Mouse (Mus musculus) MEL (cell line): ENCODE measurements at regions not wholly inside any gene's neighbourhood (a gene's known extent, or its start where the extent isn't known, plus 50 kb on each side); places are given as distances from the start of the nearest gene placed in this dataset.

ENCODE experiments used
- DNase-seq: peaks from one replicate; pipeline ENCODE4 v3.0.0; 2011; ENCODE audit warnings: low read depth, low spot score
- H3K27ac ChIP-seq: 2 replicates; pipeline ENCODE4 v1.5.1; 2012; ENCODE audit warnings: low read depth, mild to moderate bottlenecking, control low read depth, low read length, moderate library complexity; ENCODE audit not compliant: control insufficient read depth
- H3K27me3 ChIP-seq, 2 experiments: fragments of 150-350 bp in 1 of 2; sonication (generic) in 1 of 2; 2 replicates each; pipeline ENCODE4 v1.6.1; 2012; ENCODE audit warnings: low read length in 2 of 2, mild to moderate bottlenecking in 2 of 2, improper control_type of control experiment in 1 of 2, moderate library complexity in 1 of 2; ENCODE audit not compliant: insufficient read depth in 2 of 2, control insufficient read depth in 1 of 2
- H3K36me3 ChIP-seq, 2 experiments: 2 replicates each; pipeline ENCODE4 v1.6.1; 2012 to 2014; ENCODE audit warnings: low read length in 2 of 2, improper control_type of control experiment in 1 of 2, inconsistent platforms in 1 of 2, mild to moderate bottlenecking in 1 of 2; ENCODE audit not compliant: insufficient read depth in 2 of 2, control insufficient read depth in 1 of 2
- H3K4me1 ChIP-seq, 2 experiments: fragments of 150-350 bp in 1 of 2; sonication (generic) in 1 of 2; 2 replicates each; pipeline ENCODE4 v1.6.1; 2012; ENCODE audit warnings: low read length in 2 of 2, improper control_type of control experiment in 1 of 2, mild to moderate bottlenecking in 1 of 2; ENCODE audit not compliant: insufficient read depth in 2 of 2, control insufficient read depth in 1 of 2
- H3K4me3 ChIP-seq, 2 experiments: fragments of 150-350 bp in 1 of 2; sonication (generic) in 1 of 2; 2 replicates each; pipeline ENCODE4 v1.5.1; 2012; ENCODE audit warnings: low read depth in 2 of 2, low read length in 2 of 2, mild to moderate bottlenecking in 2 of 2, moderate library complexity in 2 of 2, control low read depth in 1 of 2, improper control_type of control experiment in 1 of 2; ENCODE audit not compliant: control insufficient read depth in 1 of 2, insufficient read depth in 1 of 2
- H3K79me2 ChIP-seq: 2 replicates; pipeline ENCODE4 v1.6.1; 2012; ENCODE audit warnings: mild to moderate bottlenecking, low read length, moderate library complexity; ENCODE audit not compliant: control insufficient read depth, poor library complexity, insufficient read depth
- H3K9ac ChIP-seq: 2 replicates; pipeline ENCODE4 v1.6.1; 2012; ENCODE audit warnings: low read depth, mild to moderate bottlenecking, control low read depth, low read length, moderate library complexity; ENCODE audit not compliant: control insufficient read depth, poor library complexity, severe bottlenecking
- H3K9me3 ChIP-seq: fragments of 150-350 bp; sonication (generic); replicated peaks from 2 replicates; pipeline ENCODE4 v1.6.1; 2012; ENCODE audit warnings: mild to moderate bottlenecking, low read length, improper control_type of control experiment, moderate library complexity; ENCODE audit not compliant: insufficient read depth
- CHD1 ChIP-seq: IDR thresholded peaks from 2 replicates; pipeline ENCODE4 v1.6.1; 2012; ENCODE audit warnings: low read depth, mild to moderate bottlenecking, inconsistent platforms, low read length, improper control_type of control experiment
- CTCF ChIP-seq, 3 experiments: IDR thresholded peaks in 2 of 3; conservative IDR thresholded peaks in 1 of 3; 2 replicates each; pipeline ENCODE4 v1.5.1; 2011 to 2012; ENCODE audit warnings: low read length in 3 of 3, low read depth in 2 of 3, mild to moderate bottlenecking in 2 of 3, improper control_type of control experiment in 1 of 3, inconsistent platforms in 1 of 3, mixed read lengths in 1 of 3, moderate library complexity in 1 of 3; ENCODE audit not compliant: control insufficient read depth in 1 of 3, insufficient read depth in 1 of 3, poor library complexity in 1 of 3, severe bottlenecking in 1 of 3
- ETS1 ChIP-seq: IDR thresholded peaks from 2 replicates; pipeline ENCODE4 v1.6.1; 2012; ENCODE audit warnings: low read depth, mild to moderate bottlenecking, inconsistent platforms, low read length, improper control_type of control experiment, moderate library complexity
- KAT2A ChIP-seq: conservative IDR thresholded peaks from 2 replicates; pipeline ENCODE4 v1.6.1; 2012; ENCODE audit warnings: low read depth, low read length, improper control_type of control experiment, inconsistent platforms
- MAFK ChIP-seq: IDR thresholded peaks from 2 replicates; pipeline ENCODE4 v1.6.1; 2011; ENCODE audit warnings: low read depth, mild to moderate bottlenecking, low read length, improper control_type of control experiment, borderline replicate concordance
- MAZ ChIP-seq: IDR thresholded peaks from 2 replicates; pipeline ENCODE4 v1.6.1; 2012; ENCODE audit warnings: low read depth, mild to moderate bottlenecking, inconsistent platforms, low read length, improper control_type of control experiment
- MYB ChIP-seq: IDR thresholded peaks from 2 replicates; pipeline ENCODE4 v1.6.1; 2011; ENCODE audit warnings: mild to moderate bottlenecking, low read depth, low read length, improper control_type of control experiment
- POLR2AphosphoS2 ChIP-seq: IDR thresholded peaks from 2 replicates; pipeline ENCODE4 v1.6.1; 2011; ENCODE audit warnings: low read length, improper control_type of control experiment
- RAD21 ChIP-seq: IDR thresholded peaks from 2 replicates; pipeline ENCODE4 v1.6.1; 2011; ENCODE audit warnings: mild to moderate bottlenecking, low read depth, low read length, improper control_type of control experiment
- TBP ChIP-seq: IDR thresholded peaks from 2 replicates; pipeline ENCODE4 v1.8.0; 2011; ENCODE audit warnings: low read depth, low read length, improper control_type of control experiment
- TCF12 ChIP-seq: IDR thresholded peaks from 2 replicates; pipeline ENCODE4 v1.6.1; 2014; ENCODE audit warnings: low read depth, mild to moderate bottlenecking, inconsistent platforms, low read length, improper control_type of control experiment, moderate library complexity
- UBTF ChIP-seq: IDR thresholded peaks from 2 replicates; pipeline ENCODE4 v1.6.1; 2012; ENCODE audit warnings: low read depth, mild to moderate bottlenecking, inconsistent platforms, low read length, improper control_type of control experiment, moderate library complexity, borderline replicate concordance; ENCODE audit not compliant: insufficient read depth
- USF2 ChIP-seq, 2 experiments: IDR thresholded peaks; 2 replicates each; pipeline ENCODE4 v1.6.1; 2011 to 2012; ENCODE audit warnings: improper control_type of control experiment in 2 of 2, low read length in 2 of 2, borderline replicate concordance in 1 of 2, inconsistent platforms in 1 of 2, low read depth in 1 of 2, mild to moderate bottlenecking in 1 of 2; ENCODE audit not compliant: insufficient read depth in 1 of 2
- ZKSCAN1 ChIP-seq: IDR thresholded peaks from 2 replicates; pipeline ENCODE4 v1.6.1; 2012; ENCODE audit warnings: low read depth, mild to moderate bottlenecking, inconsistent platforms, low read length, improper control_type of control experiment, moderate library complexity

GRCm38 (mm10) chr1:61086811-61087210 is 109.1 kb downstream of the Icos start:
- no peaks in the 10 kb centered on the region for H3K27me3 ChIP-seq
- no peaks in the 10 kb centered on the region for H3K79me2 ChIP-seq
- no peak overlapping the region for H3K27ac ChIP-seq
- H3K9me3 ChIP-seq: no peaks in the 10 kb centered on the region
- DNase-seq: no peak
- H3K4me3 ChIP-seq: no peak overlapping the region
- H3K36me3 ChIP-seq: no peaks in the 10 kb centered on the region
- H3K9ac ChIP-seq: no peak overlapping the region
- no peak for TF ChIP-seq TCF12
- no peak for TF ChIP-seq KAT2A
- H3K4me1 ChIP-seq: no peaks in the 10 kb centered on the region

- Histone ChIP-seq H3K9me3 (no peaks in the 10 kb centered on the region), H3K27ac (no peak overlapping the region), H3K79me2 (no peaks in the 10 kb centered on the region), H3K27me3 (no peaks in the 10 kb centered on the region), H3K4me3 (no peak overlapping the region), H3K36me3 (no peaks in the 10 kb centered on the region), H3K9ac (no peak overlapping the region), H3K4me1 (no peaks in the 10 kb centered on the region)
- DNase-seq: no peak
- TF ChIP-seq MAFK: no peak
- TF ChIP-seq TBP: no peak
- no peak for TF ChIP-seq CTCF (IDR thresholded peaks at IDR 0.05 in 2 of 3, conservative IDR thresholded peaks at IDR 0.05 in 1 of 3; ENCODE audit: control insufficient read depth in 1 of 3, insufficient read depth in 1 of 3, low read depth in 2 of 3, low read length in 3 of 3, poor library complexity in 1 of 3, severe bottlenecking in 1 of 3)
- no peak for TF ChIP-seq MYB
These were observed 113.1 kb downstream of the Icos start for GRCm38 (mm10) chr1:61090801-61091200.

DNA sequence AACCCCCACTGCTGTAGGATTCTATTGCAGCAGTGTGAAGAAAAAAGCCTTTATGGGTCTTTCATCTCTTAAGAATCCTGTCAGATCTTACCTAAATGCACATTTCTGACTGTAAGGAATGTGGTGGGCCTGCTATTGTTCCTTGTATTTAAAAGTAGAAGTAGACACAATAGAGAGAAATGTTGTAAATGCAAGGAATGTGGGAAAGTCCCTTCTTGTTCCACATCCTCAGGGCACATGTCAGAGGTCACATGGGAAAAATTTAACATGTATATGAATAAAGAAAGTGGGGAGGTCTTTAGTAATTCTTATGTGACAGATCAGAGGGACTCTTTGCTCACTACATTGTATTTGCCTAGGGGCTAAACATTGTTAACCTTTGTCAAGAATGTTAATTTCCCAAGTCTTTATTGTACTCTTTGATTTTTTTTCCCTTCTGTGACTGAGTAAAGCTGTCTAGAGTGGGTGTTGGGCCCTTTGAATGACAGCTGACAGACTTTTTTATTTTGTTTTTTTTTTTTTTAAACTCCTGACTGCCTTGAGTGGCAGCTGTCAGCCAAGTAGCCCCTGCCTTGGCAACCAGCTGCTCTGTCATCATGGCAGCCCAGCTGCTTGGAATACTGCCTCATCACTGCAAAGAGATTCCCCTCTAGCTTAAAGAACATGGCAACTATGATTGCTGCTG is 117.9 kb downstream of the Icos start:
- no peak for DNase-seq
- H3K4me1 ChIP-seq: no peaks in the 10 kb centered on the region
- no peak overlapping the region for H3K9ac ChIP-seq
- no peaks in the 10 kb centered on the region for H3K9me3 ChIP-seq
- H3K27ac ChIP-seq: no peak overlapping the region
- H3K36me3 ChIP-seq: no peaks in the 10 kb centered on the region
- no peak overlapping the region for H3K4me3 ChIP-seq
- H3K27me3 ChIP-seq: no peaks in the 10 kb centered on the region
- no peaks in the 10 kb centered on the region for H3K79me2 ChIP-seq
- TF ChIP-seq CHD1 (no peak), MYB (no peak), ETS1 (no peak), POLR2AphosphoS2 (no peak), ZKSCAN1 (no peak), MAZ (no peak), CTCF (IDR thresholded peaks at IDR 0.05 in 2 of 3, conservative IDR thresholded peaks at IDR 0.05 in 1 of 3; ENCODE audit: control insufficient read depth in 1 of 3, insufficient read depth in 1 of 3, low read depth in 2 of 3, low read length in 3 of 3, poor library complexity in 1 of 3, severe bottlenecking in 1 of 3) (no peak), TCF12 (no peak), TBP (no peak), USF2 (IDR thresholded peaks at IDR 0.05; ENCODE audit: borderline replicate concordance in 1 of 2, insufficient read depth in 1 of 2, low read depth in 1 of 2, low read length in 2 of 2) (no peak), UBTF (no peak), RAD21 (no peak)
- TF ChIP-seq, all 39 proteins: peak for 0
